Mouse (Mus musculus): ENCODE data around the gene Nsf.

DNA sequence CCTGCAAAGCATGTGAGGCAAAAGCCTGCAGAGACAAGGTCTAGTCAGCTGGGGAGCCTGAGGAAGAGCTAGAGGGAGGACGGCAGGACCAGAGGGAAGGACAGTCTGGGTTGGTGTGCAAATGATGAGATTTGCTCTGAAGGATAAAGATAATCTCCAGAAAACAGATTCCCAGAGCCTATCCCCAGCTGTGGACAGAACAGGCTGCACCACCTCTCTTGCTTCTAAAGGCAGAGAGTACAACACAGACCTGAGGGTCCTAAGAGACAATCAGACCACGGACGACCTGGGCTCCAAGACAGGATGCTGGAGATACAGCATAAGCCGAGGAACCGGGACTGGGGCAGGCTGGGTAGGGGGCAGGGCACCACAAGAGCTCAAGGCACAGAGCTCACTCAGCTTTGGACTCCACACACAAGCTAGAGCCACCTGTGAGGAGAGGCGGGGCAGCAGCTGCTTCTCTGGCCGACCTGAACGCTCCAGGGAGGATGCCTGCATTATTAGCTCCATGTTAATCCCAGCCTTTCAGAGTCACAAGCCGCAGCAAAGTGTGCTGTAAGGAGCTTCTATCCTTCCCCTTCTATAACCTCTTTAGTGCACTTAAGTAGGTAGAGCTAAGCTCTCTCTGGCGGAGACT, 100.5 kb downstream of the Nsf start:
- TF ChIP-seq POLR2A (IDR thresholded peaks at IDR 0.05; ENCODE audit: extremely low read depth, insufficient read depth, low read length) (no peak), CTCF (IDR thresholded peaks at IDR 0.05; ENCODE audit: extremely low read depth, insufficient read depth, low read length) (no peak)
